Mouse (Mus musculus): ENCODE data around the gene Epor. TPM values are rescaled to one million over a fixed set of nuclear protein-coding genes. Genes with fewer than 3 reads are reported as not detected.

Epor gene
- polyA plus RNA-seq (2015; fragmentation: Nextera tagmentation; extraction: Ambion mirVana), result 2.1 and 2.6 TPM in 2 replicates

GRCm38 (mm10) chr9:21963417-21963816, at the start of gene Epor:
Epor (minus strand) TSS chr9:21963506.

GRCm38 (mm10) chr9:22002194-22003162, 39.2 kb upstream of the Epor start, which contains the start of the genes Ccdc151 and Prkcsh:
Ccdc151 (minus strand) TSS chr9:22002634.
Prkcsh (plus strand) TSS chr9:22002806.

GRCm38 (mm10) chr9:21989230-21990110, 26.2 kb upstream of the Epor start, which contains the start of gene Rgl3:
Rgl3 (minus strand) TSS chr9:21989446.

GRCm38 (mm10) chr9:21955570-21956281, 7.6 kb downstream of the Epor start, which contains the start of gene Swsap1:
Swsap1 (plus strand) TSS chr9:21955755.

GRCm38 (mm10) chr9:21936692-21937570, 26.4 kb downstream of the Epor start, which contains the start of gene Plppr2:
Plppr2 (plus strand) TSS chr9:21937033.

GRCm38 (mm10) chr9:21927208-21927753, 36.0 kb downstream of the Epor start, which contains the start of the genes Ccdc159 and Tmem205:
Ccdc159 (plus strand) TSS chr9:21927471.
Tmem205 (minus strand) TSS chr9:21927556.

GRCm38 (mm10) chr9:21918035-21918592, 45.2 kb downstream of the Epor start, which contains the start of gene Rab3d:
Rab3d (minus strand) TSS chr9:21918192.

Other genes starting within 250 kb of the Epor start
- 73.5 and 118 TPM in 2 replicates for gene Ldlr, start 240.0 kb downstream of the Epor start, polyA plus RNA-seq (2015; fragmentation: Nextera tagmentation; extraction: Ambion mirVana)
- gene Spc24, start 203.2 kb downstream of the Epor start, polyA plus RNA-seq (2015; fragmentation: Nextera tagmentation; extraction: Ambion mirVana), result 19.5 and 26.9 TPM in 2 replicates
- gene Kank2, start 164.8 kb downstream of the Epor start, polyA plus RNA-seq (2015; fragmentation: Nextera tagmentation; extraction: Ambion mirVana), result 25.4 and 28.8 TPM in 2 replicates
- gene Angptl8, start 128.0 kb downstream of the Epor start, polyA plus RNA-seq (2015; fragmentation: Nextera tagmentation; extraction: Ambion mirVana), result 0.44 and 0.45 TPM in 2 replicates
- 22.3 and 25.4 TPM in 2 replicates for gene Dock6, start 110.9 kb downstream of the Epor start, polyA plus RNA-seq (2015; fragmentation: Nextera tagmentation; extraction: Ambion mirVana)
- gene Rab3d, start 45.3 kb downstream of the Epor start, polyA plus RNA-seq (2015; fragmentation: Nextera tagmentation; extraction: Ambion mirVana), result 25.2 and 33.9 TPM in 2 replicates
- 1.6 and 2.0 TPM in 2 replicates for gene Ccdc159, start 36.0 kb downstream of the Epor start, polyA plus RNA-seq (2015; fragmentation: Nextera tagmentation; extraction: Ambion mirVana)
- 68.5 and 78.3 TPM in 2 replicates for gene Tmem205, start 36.0 kb downstream of the Epor start, polyA plus RNA-seq (2015; fragmentation: Nextera tagmentation; extraction: Ambion mirVana)
- 4.0 and 4.3 TPM in 2 replicates for gene Plppr2, start 26.5 kb downstream of the Epor start, polyA plus RNA-seq (2015; fragmentation: Nextera tagmentation; extraction: Ambion mirVana)
- 3.4 TPM in 2 replicates for gene Swsap1, start 7.8 kb downstream of the Epor start, polyA plus RNA-seq (2015; fragmentation: Nextera tagmentation; extraction: Ambion mirVana)
- 2.9 and 4.9 TPM in 2 replicates for gene Rgl3, start 25.9 kb upstream of the Epor start, polyA plus RNA-seq (2015; fragmentation: Nextera tagmentation; extraction: Ambion mirVana)
- not detected in 2 replicates for gene Ccdc151, start 39.1 kb upstream of the Epor start, polyA plus RNA-seq (2015; fragmentation: Nextera tagmentation; extraction: Ambion mirVana)
- gene Prkcsh, start 39.3 kb upstream of the Epor start, polyA plus RNA-seq (2015; fragmentation: Nextera tagmentation; extraction: Ambion mirVana), result 47.2 and 48.7 TPM in 2 replicates
- gene Elavl3, start 88.5 kb upstream of the Epor start, polyA plus RNA-seq (2015; fragmentation: Nextera tagmentation; extraction: Ambion mirVana), result 0.05 TPM in 1 of 2 replicates, not detected in the other
- gene Gm49318, start 107.8 kb upstream of the Epor start, polyA plus RNA-seq (2015; fragmentation: Nextera tagmentation; extraction: Ambion mirVana), result not detected in 2 replicates
- 6.1 and 8.0 TPM in 2 replicates for gene Zfp653, start 107.9 kb upstream of the Epor start, polyA plus RNA-seq (2015; fragmentation: Nextera tagmentation; extraction: Ambion mirVana)
- gene Ecsit, start 121.9 kb upstream of the Epor start, polyA plus RNA-seq (2015; fragmentation: Nextera tagmentation; extraction: Ambion mirVana), result 39.5 and 42.3 TPM in 2 replicates
- gene Cnn1, start 135.7 kb upstream of the Epor start, polyA plus RNA-seq (2015; fragmentation: Nextera tagmentation; extraction: Ambion mirVana), result 4,929 and 6,173 TPM in 2 replicates
- 93.8 and 101 TPM in 2 replicates for gene Elof1, start 153.7 kb upstream of the Epor start, polyA plus RNA-seq (2015; fragmentation: Nextera tagmentation; extraction: Ambion mirVana)
- 9.1 and 9.8 TPM in 2 replicates for gene Acp5, start 172.2 kb upstream of the Epor start, polyA plus RNA-seq (2015; fragmentation: Nextera tagmentation; extraction: Ambion mirVana)
- gene Pigyl, start 193.3 kb upstream of the Epor start, polyA plus RNA-seq (2015; fragmentation: Nextera tagmentation; extraction: Ambion mirVana), result 85.8 and 88.4 TPM in 2 replicates
- 0.13 and 0.28 TPM in 2 replicates for gene Zfp872, start 224.6 kb upstream of the Epor start, polyA plus RNA-seq (2015; fragmentation: Nextera tagmentation; extraction: Ambion mirVana)